Mouse (Mus musculus): Measurements from ENCODE around the gene Stra8.

The Stra8 gene

DNA sequence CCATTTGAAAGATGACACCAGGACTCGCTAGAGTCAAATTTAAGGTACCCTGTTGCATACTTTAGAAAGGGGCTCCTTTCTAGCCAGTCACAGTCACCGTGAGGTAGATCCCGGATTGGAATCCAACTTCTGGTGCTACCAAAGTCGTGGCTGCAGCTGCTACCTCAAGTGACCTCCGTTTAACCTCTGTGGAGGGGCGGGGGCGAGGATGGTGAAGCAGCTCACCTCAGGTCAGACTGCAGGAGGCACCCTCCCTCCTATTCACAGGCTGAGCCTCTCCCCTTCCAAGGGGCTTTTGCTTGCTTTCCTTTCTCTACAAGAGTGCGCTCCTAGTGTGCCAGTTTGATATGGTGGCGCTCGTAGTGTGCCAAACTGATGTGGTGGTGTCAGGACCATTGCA, at the start of gene Stra8:
TSS of gene Stra8 (plus strand) at position 208 of the 400 bp plus-strand sequence.
- no peak for DNase-seq (ENCODE audit: low spot score)

DNA sequence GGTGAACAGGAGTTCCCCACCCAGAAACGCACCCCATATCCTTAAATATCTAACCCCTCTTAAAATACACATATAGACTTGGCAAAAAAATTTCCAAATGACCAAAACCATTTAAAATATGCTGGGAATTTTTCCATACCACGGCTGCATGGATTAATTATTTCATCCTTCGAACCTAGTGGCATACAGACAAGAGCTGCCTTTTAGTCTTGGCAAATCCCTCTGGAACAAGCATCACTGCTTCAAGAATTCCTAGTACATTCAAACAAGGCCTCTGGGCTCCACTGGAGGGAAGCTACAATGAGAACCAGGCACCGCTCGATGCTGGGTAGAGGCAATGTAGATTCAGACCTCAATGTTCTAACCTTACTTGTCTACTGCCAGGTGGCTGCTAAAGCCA, 49.2 kb upstream of the Stra8 start:
- no peak for DNase-seq (ENCODE audit: low spot score)

DNA sequence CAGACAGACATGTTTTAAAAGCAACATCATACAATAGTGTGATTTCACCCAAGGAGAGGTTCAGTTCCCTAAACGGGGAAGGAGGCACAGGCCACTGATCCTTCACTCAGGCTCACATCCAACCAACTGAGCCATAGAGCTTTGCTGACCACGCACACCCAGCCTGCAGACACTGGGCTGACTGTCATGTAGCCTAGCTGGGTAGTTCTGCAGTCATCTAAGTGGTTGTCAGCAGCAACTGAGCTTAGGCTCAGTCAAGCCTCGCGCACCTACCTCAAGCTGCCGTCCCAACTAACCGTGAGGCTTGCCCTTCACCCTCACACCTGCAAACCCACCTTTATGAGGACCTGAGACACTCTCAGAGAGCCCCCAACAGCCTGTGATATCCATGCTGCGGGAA, 48.0 kb upstream of the Stra8 start:
- no peak for DNase-seq (ENCODE audit: low spot score)

DNA sequence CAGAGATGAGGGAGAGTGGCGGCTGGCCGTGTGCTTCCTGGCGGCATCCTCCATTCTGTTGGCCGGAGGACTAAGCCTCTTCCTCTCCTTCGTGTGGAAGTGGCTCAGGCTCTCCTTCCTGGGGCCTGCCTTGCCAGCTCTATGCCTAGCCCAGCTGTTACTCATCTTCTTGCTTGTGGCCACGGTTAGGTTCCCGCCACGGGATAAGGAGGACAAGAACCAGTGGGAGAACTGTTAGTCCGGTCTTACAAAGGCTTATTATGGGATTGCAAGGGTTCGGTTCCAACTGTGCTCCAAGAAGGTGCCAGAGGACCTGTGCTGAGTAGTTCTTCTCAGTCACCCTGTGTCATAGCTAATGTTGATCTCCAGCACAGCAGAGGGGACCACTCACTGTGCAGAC, 47.1 kb upstream of the Stra8 start:
- no peak for DNase-seq (ENCODE audit: low spot score)

DNA sequence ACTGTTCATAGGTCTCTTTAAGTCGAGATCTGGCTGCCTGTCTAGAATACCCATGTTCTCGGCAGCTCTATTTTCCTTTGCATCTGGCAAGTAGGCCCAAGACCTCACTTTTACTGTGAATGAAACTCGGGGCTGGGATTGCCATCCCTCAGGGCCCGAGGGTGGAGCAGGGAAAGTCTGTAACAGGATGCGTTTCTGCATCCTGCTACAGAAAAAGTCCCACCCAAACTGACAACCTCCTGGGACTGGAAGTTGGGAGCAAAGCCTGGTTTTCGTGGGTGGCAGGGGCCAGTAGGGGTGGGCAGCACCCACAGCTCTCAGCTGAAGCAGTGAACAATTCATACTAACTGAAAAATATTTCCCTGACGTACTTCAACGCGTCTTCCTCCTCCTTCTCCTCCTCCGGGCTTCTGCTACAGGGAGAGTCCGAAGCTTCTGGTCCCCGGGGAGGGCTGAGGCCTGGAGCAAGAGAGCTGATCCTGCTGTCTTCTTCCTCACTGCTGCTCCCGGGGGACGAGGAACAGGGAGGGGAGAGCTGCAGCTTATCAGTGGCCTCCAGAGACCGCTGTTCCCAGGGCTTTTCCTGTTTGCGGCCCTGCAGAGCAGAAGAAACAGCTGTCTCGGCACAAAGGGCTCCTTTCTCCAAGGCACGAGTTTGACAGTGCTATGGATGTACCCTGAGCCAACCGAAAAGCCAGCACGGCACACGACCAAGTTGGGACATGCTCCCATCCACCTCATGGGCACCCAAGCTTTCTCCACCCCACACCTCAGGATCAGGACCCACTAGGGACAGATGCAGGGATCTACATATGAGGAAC, 45.7 kb upstream of the Stra8 start:
- peak; percentile 75 for DNase-seq (ENCODE audit: low spot score)

DNA sequence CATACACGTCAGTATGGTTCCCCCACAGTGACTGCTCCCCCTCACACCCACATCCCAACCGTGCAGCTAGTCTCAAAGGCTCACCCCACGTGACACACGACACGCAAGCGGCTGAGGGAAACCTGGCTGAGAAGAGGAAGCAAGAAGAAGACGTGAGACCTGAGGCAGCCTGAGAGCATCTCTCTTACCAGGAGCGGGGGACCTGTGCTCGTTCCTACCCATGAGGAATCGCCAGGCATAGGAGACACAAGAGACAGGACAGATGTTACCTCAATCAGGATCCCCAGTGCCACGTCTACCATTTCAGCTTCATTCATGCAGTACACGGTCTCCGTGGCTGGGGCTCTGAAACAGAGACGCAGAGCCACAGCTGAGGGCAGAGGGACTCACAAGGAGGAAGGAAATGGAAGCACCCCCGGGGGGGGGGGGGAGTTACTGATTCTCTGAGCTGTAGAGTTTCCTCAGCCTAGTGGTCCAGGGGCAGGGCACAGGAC, 44.6 kb upstream of the Stra8 start:
- DNase-seq (ENCODE audit: low spot score) = no peak

DNA sequence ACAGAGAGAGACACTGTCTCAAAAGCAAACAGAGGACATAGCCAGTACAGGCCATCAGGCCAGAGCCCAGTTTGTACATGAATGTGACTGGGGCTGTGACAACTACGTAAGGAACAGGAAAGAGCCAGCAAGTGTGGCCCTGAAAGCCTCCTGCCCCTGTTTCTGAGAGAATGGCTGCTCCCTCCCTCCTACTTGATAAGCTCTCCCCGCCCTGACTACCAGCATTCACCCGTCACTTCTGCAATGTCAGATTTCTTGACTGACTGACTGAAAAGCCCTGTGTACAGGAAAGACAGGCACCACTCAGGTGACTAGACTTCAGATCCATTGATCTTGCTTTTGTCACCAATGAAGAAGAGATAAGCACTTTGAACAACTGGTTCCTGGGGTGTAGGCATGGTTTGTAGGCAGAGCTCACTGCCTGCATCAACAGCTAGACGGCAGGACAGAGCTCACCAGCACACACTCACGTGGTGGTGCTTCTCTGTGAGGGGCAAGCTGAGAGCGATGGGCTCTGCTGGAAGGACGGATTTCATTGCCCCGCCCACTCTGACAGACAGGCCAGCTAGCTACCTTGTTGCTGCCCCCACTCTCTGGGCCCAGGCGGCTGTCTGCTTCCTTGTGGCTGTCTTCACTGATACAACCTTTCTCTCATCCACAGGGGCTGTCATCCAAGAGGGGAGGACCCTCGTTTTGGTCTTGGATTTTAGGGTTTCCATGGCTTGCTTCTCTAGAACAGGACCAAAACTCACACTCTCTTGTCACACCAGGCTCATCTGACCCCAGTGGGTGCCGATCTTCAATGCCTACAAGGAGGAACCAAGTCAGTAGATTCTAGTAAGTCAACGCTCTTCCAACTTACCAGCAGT, 43.8 kb upstream of the Stra8 start:
- DNase-seq (ENCODE audit: low spot score) = no peak

DNA sequence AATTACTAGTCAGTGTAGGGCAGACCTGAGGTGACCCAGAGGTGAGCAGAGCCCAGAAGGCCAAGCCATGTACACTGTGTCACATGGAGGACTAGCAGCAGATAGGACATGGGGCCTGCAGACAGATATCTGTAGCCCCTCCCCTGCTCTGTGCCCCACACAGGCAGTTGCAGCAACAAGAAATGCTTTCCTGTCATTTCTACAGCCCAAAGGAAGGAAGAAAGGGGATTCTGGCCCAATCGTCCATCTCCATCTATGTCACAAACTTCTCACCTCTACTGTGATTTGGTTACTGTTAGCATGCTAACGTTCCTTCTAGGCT, 43.2 kb upstream of the Stra8 start:
- DNase-seq (ENCODE audit: low spot score) = no peak

DNA sequence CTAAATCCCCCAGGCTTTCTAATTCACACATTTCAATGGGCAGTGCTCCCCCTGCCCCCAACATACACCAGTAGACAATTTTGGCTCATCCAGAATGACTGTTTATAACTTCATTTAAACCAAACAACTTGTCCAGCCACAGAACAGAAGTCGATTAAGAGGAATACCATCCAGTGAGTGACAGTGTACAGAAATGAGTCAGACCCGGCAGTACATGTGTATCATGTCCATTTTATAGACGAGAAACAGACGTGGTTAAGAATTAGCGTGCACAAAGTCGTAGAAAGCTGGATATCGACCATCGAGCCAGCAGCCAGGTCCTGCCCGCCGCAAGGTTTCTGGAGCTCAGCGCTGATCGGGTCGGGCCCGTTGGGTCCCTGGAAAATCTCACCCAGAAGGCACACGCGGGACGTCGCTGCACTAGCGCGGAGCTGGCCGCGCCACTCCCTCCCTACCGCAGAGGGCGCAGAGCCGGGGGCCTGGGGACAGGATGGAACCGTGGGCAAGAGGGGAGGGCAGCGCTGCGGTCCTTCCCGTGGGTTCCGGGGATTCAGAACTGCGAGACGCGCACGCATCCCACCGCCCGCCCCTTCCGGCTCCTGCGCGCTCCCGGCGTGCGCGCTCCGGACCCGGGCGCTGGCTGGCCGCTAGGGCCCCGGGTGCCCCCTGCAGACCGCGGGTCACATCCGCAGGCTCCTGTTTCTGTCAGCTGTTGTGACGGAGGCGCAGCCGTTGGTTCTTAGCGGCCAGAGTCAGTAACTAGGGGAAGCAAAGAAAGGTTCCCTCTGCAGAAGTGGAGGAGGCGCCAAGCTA, 42.2 kb upstream of the Stra8 start, which contains the start of gene Cyren:
TSS of gene Cyren (minus strand) at position 552 of the 813 bp plus-strand sequence.
- peak; percentile 94 for DNase-seq (ENCODE audit: low spot score)

DNA sequence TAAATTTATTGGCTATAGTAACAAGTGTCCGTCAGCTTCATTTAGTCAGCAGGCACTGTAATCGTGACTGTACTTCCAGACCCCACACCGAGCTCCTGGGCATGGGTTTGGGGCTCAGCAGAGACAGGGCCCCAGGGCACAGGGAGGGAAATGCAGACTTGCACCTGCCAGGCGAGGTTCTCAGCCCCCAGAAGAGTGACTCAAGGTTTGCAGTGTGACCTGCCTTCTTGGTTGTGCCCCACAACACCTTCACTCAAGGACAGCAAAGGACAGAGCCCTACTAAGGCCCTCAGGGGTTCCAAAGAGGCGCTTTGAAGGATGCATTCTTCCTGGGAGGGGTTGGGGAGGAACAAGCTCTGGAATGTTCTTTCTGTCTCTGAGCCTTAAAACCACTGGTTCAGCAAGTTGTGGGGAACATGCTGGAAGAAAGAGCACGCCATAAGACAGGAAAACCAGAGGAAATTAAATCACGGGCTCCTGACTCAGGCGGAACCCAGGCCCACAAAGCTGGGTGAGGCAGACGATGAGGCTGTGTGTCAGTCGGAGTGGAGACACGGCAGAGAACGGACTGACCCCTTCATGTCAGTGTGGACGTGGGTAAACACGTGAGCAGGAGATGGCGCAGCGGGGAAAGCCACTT, 40.7 kb upstream of the Stra8 start:
- no peak for DNase-seq (ENCODE audit: low spot score)

DNA sequence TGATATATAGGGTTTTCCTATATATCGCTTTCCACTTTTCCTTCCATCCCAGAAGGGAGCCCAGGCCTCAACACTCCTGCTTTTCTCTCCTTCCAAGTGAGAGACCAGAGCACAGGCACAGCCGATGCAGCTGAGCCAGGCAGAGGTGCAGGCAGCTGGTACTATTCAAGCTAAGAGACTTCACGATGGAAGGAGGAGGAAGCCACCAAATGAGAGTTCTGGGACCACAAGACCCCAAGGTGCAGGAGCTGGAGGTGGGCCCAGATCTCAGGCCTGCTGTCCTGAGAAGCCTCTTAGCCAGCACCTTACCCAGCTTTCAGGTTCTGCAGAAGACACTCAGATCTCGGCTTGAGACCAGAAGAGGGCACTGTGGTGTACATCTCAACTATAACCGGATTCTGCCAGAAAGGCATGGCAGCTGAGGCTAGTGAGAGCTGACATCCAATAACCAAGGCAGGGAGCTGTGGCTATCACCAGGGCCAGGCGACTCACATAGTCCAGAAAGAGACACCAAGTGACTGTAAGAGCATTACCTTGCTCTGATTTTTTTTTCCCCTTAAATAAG, 40.0 kb upstream of the Stra8 start:
- peak; percentile 62 for DNase-seq (ENCODE audit: low spot score)

DNA sequence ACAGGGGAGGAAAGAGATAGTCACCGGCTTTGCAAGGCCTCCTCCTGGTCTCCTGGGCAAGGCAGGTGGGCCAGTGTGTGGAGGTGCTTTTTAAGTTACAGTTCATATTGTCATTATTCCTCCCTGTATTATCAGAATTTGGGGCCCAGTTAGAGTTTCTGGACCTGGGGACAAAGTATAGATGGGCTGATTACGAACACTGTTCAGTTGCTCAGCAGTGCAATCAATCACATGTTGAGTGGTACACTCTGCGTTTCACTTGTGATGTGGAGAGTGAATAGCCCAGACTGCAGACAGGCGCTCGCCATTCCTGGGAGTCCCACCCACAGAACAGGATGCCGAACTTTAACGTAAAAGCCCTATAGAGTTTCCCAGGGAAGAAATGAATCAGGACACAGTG, 35.2 kb upstream of the Stra8 start:
- no peak for DNase-seq (ENCODE audit: low spot score)

DNA sequence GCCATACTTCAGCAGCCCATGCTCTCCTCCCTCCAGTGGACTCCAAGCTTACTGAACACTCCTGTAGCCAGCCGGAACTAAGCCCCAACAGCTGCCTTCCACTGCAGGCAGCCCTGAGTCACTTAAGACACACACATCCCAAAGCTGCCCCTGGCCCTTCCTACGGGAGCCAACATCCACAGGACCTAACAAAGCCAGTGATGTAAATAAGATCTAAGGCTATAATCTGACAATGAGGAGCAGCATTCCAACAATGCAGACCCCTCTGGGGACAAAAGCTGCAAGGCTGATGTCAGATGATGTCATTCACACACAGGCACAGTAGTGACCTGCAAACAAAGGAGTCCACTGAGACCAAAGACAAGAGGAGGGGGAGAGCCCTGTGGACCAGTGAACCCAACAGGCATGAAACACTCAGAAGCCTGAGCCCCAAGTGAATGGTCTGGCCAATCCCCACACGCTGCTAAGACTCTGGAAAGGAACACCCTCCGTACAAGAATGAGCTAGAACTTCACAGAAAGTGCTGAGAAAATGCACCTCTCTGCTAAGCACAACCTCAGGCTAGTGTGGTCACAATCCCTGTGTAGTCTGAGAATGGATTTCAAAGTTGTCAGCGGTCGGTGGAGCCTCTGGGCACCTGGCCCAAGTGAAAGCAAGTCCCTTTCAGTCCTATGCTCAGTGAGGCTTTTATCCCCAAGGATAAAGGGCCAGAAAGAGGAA, 32.7 kb upstream of the Stra8 start:
- no peak for DNase-seq (ENCODE audit: low spot score)

DNA sequence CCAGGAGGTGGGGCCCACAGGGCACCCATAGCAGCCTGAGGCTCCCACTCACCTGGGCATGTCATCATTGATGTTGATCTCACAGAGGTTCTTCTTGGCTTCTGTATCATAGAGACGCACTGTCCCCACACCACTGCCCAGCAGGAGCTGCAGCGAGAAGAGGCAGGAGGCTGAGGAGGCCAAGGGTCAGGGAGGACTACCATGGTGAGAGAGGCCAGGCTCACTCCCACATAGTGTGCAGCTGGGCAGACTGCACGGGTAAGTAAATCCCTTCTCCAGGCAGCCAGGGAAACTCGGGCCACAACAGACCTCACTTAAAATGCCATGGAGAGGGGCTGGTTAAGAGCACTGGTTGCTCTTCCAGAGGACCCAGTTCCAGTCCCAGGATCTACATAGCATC, 30.8 kb upstream of the Stra8 start:
- DNase-seq (ENCODE audit: low spot score) = no peak

DNA sequence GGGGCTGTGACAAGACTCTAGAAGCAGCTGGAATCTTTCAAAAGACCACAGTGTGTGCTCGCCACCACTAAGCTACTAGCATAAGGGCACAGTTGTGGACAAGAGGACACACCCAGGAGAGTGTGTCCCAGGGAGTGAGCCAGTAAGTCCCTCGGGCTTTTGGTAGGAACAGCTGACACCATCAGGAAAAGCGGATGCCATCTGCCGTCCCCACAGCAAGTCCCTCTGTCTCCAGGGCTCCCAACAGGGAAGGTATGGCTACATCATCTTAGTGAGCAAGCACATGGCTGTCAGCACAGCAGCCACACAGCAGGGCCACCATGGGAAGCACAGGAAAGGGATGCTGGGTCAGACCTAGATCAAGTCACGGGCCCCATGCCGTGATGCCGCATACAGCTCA, 24.4 kb upstream of the Stra8 start:
- DNase-seq (ENCODE audit: low spot score) = no peak

DNA sequence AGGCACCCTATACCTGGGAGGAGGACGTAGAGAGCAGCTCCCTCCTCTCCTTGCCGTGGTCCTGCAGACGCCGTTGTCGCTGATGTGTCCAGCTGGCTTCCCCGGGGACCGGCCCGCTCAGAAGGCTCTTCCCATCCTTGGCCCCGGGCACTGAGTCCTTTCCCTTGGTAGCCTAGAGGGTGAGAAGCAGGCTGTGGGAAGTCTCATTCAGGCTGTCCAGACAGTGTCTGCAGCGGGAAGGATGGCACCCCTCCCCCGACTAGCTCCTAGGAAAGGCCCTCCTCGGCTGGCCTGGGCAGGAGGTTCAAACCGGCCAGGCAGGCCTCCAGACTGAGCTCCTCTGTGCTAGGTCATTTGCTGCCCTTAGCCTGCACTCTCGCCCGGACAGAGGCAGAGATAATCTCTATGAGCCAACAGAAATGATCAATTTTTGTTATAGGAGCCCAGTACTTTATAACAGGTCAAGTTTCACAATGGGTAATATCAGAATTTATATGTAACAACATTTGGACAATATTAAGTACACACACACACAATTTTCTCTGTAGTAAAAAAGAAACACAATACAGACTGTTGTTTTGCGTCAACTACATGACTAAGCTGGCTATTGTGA, 23.7 kb upstream of the Stra8 start:
- DNase-seq (ENCODE audit: low spot score) = peak; percentile 23

DNA sequence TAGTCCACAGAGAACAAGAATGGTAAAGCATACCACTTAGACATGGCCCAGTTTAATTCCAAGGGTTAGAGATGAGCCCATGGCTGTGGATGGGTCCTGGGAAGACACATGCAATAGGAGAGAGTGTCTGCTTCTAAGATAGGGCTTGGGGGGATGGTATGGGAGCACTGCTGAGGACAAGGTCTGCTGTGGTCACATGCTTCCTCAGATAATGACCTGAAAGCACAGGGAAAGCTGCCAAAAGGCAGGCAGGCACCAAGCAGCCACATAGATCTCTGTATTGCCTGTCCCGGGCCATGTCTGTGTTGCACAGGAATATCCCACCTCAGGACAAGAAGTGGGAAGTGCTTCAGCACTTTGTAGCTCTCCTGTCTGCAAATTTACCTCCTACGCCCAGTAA, 20.8 kb upstream of the Stra8 start:
- peak; percentile 62 for DNase-seq (ENCODE audit: low spot score)

DNA sequence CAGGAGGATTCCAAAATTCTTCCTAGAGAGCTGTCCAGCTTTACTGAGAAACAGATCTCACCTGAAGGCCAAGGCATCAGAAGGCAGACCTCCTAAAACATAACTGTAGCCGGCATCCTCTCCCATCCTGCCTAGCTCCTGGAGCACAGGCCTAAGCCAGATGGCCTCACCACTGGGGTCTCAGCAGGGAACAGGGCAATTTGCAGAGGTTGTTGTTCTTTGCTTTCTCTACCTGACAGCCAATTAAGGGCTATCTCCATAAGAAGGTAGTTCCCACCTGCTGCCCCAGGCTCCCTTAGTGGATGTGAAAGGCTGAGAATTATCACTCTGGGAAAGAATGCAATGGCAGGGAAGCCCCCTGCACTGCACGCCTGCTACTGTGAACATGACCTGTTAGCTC, 19.0 kb upstream of the Stra8 start:
- DNase-seq (ENCODE audit: low spot score) = no peak

DNA sequence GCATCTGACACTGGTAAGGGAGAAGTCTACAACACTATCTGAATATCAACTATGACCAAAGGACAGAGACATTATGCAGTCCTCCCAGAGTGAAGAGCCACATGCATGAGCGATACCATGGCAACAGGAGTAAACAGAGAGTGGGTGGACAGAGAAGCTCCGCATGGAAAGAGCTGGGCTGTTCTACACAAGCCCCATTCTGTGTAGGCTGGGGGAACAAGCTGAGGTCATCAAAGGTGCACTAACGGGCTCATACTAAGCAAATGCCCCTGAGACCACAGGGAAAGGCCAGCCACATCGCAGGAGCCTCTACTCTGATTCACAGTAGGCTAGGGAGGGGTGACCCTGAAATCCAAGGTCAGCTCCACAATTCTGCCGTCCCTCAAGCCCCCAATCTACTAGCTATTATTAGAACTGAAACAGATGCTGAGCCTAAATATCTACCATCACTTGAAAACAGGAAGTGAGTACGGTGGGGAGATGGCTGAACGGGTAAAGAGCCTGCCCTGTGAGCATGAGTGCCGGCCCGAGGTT, 18.0 kb upstream of the Stra8 start:
- DNase-seq (ENCODE audit: low spot score) = peak; percentile 62

DNA sequence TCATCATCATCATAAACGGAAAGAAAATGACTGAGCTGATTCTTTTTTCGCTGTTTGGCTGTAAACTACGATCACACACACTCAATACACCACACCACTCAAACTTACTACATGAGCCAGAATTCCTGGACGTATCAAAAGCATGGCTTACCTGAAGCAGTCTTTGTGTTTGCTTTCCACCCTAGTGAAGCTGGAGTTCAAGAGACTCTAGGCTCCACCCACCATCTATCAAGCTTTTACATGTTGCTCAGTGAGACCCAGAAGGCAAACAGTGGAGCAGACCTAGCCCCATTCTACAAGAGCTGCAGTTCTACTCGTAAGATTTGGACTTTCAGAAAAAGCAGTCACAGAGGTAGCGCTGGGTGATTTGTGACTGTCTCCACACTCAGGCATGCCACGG, 17.4 kb upstream of the Stra8 start:
- no peak for DNase-seq (ENCODE audit: low spot score)

Data from MN1 (cell line).